Mouse (Mus musculus): Measurements from ENCODE around the gene Ptpn21.

- TF ChIP-seq MAX (IDR thresholded peaks at IDR 0.05; ENCODE audit: low read depth) (no peak), POLR2A (IDR thresholded peaks at IDR 0.05; ENCODE audit: insufficient read length, low read depth) (no peak), TCF12 (IDR thresholded peaks at IDR 0.05; ENCODE audit: insufficient read depth, poor library complexity, severe bottlenecking) (no peak), MYOD1 (IDR thresholded peaks at IDR 0.05; ENCODE audit: control insufficient read depth in 1 of 3, insufficient read length in 2 of 3, low read depth in 2 of 3) (no peak), CEBPB (IDR thresholded peaks at IDR 0.05; ENCODE audit: insufficient read depth, poor library complexity, severe bottlenecking) (no peak), POLR2AphosphoS2 (IDR thresholded peaks at IDR 0.05; ENCODE audit: insufficient read length, low read depth) (no peak), USF1 (IDR thresholded peaks at IDR 0.05; ENCODE audit: low read depth) (no peak), MYOG (IDR thresholded peaks at IDR 0.05; ENCODE audit: control insufficient read depth in 1 of 3, insufficient read depth in 1 of 3, insufficient read length in 2 of 3, low read depth in 2 of 3) (no peak), REST (IDR thresholded peaks at IDR 0.05; ENCODE audit: insufficient read depth, insufficient read length) (no peak), TCF3 (IDR thresholded peaks at IDR 0.05; ENCODE audit: insufficient read length, low read depth) (no peak)
These were observed 11.1 kb downstream of the Ptpn21 start for GRCm38 (mm10) chr12:98726078-98726477.

Data from myocyte (in vitro differentiated cells).